Mouse (Mus musculus): ENCODE data around the gene Acaca. TPM values are rescaled to one million over a fixed set of nuclear protein-coding genes. Genes with fewer than 3 reads are reported as not detected.

The Acaca gene
- total RNA-seq, 2 experiments from 2014 or later = 68.5 to 74.3 TPM

GRCm38 (mm10) chr11:84434879-84435278, 305.4 kb downstream of the Acaca start:
- DNase-seq (ENCODE audit: extremely low spot score in 1 of 2, low spot score in 1 of 2) = no peak

DNA sequence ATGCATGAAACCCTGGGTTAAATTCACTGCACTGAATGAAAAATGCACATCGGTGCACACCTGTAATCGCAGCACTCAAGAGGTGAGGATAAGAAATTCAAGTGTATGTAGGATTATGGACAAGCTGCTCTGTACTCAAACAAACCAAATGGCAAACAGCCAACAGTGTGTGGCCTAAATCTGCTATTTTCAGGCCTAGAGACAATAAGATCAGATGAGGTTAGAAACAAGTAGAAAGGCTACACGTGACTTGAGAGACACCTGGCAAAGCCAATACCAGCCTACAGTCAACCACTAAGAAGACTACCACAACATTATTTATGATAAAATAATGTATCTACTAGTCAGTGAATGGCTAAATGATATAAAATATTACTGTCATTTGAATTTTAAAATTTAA, 310.9 kb downstream of the Acaca start:
- no peak for DNase-seq (ENCODE audit: extremely low spot score in 1 of 2, low spot score in 1 of 2)

DNA sequence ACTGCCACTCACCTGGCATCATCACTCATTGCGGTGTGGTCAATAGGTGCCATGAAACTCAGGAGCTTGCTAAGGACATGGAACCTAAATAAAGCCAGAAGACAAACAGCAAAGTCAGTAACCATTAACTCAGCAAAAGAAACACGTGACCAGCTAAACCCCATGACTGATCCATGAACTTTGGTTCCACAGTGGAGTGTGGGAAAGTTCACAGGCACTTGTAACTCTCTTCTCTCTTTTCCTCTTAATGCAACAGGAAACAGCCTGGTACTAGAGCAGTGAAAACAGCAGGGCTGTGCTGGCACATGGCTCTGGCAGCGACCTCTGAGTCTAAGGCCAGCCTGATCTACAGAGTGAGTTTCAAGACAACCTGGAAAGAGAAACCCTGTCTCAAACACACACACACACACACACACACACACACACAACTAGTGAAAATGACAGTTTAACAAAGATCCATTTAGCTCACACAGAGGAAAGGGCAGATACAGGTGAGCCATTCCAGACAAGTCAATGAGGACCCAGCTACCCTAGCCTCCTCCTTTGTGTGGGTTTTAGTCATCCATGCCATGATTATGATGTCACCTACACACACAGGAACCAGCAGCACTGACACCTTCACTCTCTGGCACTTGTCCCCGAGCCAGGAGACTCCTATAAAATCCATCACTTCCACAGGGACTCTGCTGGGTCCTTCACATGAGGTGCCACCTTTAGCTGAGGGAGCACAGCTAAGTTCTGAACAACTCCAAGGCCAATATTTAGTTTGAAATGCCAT, 313.3 kb downstream of the Acaca start:
- DNase-seq (ENCODE audit: extremely low spot score in 1 of 2, low spot score in 1 of 2) = no peak

Other genes with a start within 250 kb of the Acaca start
- 10 to 100 TPM; 12.8 to 13.3 TPM for gene Ddx52, start 187.6 kb upstream of the Acaca start, total RNA-seq (2021)
- 10 to 100 TPM; 63.8 to 65.3 TPM for gene Synrg, start 165.2 kb upstream of the Acaca start, total RNA-seq (2021)
- 10 to 100 TPM; 31.0 to 35.4 TPM for gene Dusp14, start 60.4 kb upstream of the Acaca start, total RNA-seq (2021)
- 10 to 100 TPM; 27.0 to 34.6 TPM for gene Tada2a, start 72 bp upstream of the Acaca start, total RNA-seq (2021)
- not detected for gene Gm11437, start 37.8 kb downstream of the Acaca start, total RNA-seq (2021)

Data from layer of hippocampus, postnatal 25 days (tissue).